Mouse (Mus musculus) layer of hippocampus, adult 6 months (tissue): ENCODE data around the gene Mfap4. TPM values are rescaled to one million over a fixed set of nuclear protein-coding genes. Genes with fewer than 3 reads are reported as not detected.

Source experiments
- long read RNA-seq, 2 experiments: library from polyadenylated mRNA; unstranded; transcript quantifications; one replicate each; pipeline ENCODE4 v2.0.0; 2019 to 2020
- polyA plus RNA-seq: library from polyadenylated mRNA; unstranded; fragments of <200 nt; fragmentation: Nextera tagmentation; gene quantifications from 2 replicates; pipeline ENCODE4 v1.2.3, GENCODE M21; 2021

Gene Mfap4
- 3.6 and 5.5 TPM in 2 replicates for polyA plus RNA-seq
- long read RNA-seq, experiment 1, partial matches to known transcripts: 0 of 1 reads
- long read RNA-seq, experiment 1, other reads (novel, unspliced or antisense): 0 of 1 reads
- long read RNA-seq, experiment 2, partial matches to known transcripts: 1 of 5 reads
- long read RNA-seq, experiment 2, other reads (novel, unspliced or antisense): 4 of 5 reads

DNA sequence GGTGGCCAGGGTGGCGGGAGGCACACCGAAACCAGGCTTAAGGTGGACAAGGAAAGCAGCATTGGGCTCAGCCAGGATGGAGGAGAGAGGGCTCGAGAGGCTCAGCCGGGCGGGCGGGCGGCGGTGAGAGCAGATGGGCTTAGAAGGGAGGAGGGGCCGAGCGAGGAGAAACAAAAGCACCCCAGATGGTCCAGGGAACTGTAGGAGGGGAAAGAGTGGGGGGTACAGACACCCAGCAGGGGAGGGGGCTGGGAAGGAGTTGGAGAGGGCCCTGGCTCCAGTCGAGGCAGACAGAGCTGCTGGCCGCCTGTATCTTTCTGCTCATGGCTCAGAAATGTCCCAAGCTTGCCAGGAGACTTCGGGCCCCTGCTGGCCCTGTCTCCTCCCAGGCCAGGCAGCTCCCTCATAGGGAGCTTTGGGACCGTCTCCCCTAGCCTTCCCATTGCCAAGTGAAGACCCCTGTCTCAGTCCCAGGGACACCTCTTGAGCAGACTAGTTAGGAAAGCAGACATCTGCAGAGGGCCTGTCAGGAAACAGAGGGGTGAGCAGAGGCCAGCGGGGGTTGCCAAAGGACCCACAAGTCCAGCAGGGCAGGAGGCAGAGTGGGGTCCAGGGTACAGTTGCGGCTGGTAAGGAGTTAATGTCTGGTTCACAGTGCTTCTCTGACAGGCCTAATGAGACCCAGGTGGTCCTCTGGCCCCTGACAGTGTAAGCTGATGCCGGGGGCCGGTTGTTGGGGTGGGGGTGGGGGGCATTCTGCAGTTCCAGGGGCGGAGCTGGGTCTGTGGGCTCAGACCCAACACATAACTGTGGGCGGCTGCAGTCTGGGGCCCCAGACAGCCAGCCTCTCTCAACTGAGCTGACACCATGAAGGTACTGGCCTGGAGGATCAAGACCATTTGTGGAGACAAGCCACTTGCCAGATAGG, at the start of gene Mfap4:
Gene Mfap4 (plus strand): TSS at position 819 of the 928 bp plus-strand sequence.

DNA sequence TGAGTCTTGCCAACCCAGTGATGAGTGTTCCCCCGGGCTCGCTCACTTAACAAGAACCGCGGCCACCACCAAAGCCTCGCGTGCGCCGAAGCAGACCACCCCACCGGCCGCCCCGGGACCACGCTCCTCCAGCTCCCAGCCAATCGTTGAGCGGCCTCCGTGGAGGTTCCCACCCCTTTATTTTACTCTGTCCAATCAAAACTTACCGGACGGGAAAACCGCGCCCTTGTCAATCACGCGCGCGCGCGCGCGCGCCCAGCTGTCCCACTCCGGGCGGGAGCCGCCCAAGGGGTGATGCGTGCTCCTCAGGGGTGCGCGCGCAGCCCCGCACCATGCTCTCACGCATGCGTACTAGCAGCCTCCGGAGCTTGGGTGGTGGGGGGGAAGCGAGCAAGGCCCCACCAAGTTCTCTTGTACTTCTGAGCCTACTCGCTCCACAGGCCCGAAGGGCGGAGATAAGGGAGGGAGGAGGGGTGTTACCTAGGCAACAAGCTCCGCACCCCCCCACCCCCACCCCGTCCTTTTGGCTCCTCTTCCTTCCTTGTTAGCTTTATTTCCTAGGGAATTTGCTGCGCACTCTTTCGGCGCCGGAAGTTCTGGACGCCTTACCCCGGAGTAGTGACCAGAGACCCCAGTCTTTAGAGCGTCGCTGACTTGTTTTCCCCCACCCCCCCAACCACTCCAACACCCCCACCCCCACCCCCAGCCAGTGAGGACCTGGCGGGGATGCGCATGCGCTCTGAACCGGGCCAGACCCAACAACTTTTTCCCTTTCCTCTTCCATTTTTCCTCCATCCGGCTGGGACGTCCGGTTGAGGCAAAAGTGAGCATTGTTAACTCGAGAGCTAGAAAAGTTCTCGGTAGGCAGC, 9.1 kb downstream of the Mfap4 start, which contains the start of gene Mapk7:
Gene Mapk7 (minus strand): TSS at position 278 of the 869 bp plus-strand sequence.

DNA sequence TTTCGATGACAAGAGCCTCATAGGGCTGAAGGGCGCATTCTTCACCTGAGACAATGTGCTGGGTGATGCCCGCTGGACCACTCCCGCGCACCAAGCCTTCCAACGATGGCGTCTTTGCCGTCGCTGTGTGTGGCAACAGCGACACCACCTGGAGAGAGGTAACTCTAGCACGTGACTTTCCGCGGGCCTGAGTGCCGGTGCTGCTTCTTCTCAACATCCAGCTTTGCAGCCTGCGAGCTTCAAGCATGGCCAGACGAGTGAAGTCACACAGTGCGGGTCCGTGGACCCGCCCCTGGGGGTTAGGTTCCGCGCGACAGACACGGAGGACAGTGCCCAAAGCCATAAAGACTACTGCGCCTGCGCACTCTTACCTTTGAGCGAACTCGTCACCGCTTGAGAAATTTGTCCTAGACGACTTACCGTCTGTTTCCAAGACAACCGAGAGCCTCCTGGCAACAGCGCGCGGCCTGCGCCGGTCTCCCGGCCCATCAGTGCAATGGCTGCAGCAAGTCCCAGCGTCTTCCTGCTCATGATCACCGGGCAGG, 19.6 kb downstream of the Mfap4 start, which contains the start of gene B9d1:
Gene B9d1 (plus strand): TSS at position 432 of the 545 bp plus-strand sequence.

Other genes with a start within 250 kb of the Mfap4 start
- gene Aldh3a2, start 218.0 kb upstream of the Mfap4 start, polyA plus RNA-seq: 35.9 and 36.9 TPM in 2 replicates
- gene Slc47a2, start 142.6 kb upstream of the Mfap4 start, polyA plus RNA-seq: not detected in 2 replicates
- gene Slc47a1, start 107.1 kb upstream of the Mfap4 start, polyA plus RNA-seq: 0.48 and 0.69 TPM in 2 replicates
- 20.2 and 24.6 TPM in 2 replicates for gene Rnf112, start 31.3 kb upstream of the Mfap4 start, polyA plus RNA-seq
- gene Mapk7, start 9.0 kb downstream of the Mfap4 start, polyA plus RNA-seq: 15.7 and 16.4 TPM in 2 replicates
- gene B9d1, start 19.7 kb downstream of the Mfap4 start, polyA plus RNA-seq: 52.5 and 61.4 TPM in 2 replicates
- 134 and 150 TPM in 2 replicates for gene Epn2, start 94.3 kb downstream of the Mfap4 start, polyA plus RNA-seq
- gene Grap, start 167.8 kb downstream of the Mfap4 start, polyA plus RNA-seq: 9.0 and 10.4 TPM in 2 replicates
- gene Fam83g, start 198.7 kb downstream of the Mfap4 start, polyA plus RNA-seq: 0.05 TPM in 2 replicates
- gene Slc5a10, start 235.4 kb downstream of the Mfap4 start, polyA plus RNA-seq: 0.09 and 0.21 TPM in 2 replicates